Mouse (Mus musculus) C2C12 (cell line): Measurements from ENCODE around the gene Erp27.

Source experiments
- CEBPB ChIP-seq: IDR thresholded peaks from one replicate; pipeline ENCODE4 v1.6.1; 2011; ENCODE audit warnings: low read depth, mild to moderate bottlenecking, control low read depth, moderate library complexity
- CTCF ChIP-seq: IDR thresholded peaks from one replicate; pipeline ENCODE4 v1.5.1; 2011; ENCODE audit not compliant: control insufficient read depth, insufficient read depth, insufficient read length
- FOSL1 ChIP-seq: IDR thresholded peaks from one replicate; pipeline ENCODE4 v1.8.0; 2011; ENCODE audit warnings: mild to moderate bottlenecking, low read length; ENCODE audit not compliant: poor library complexity, insufficient read depth, severe bottlenecking
- MYOD1 ChIP-seq: IDR thresholded peaks from one replicate; pipeline ENCODE4 v1.6.1; 2011; ENCODE audit warnings: low read depth; ENCODE audit not compliant: control insufficient read depth, insufficient read length
- MYOG ChIP-seq: IDR thresholded peaks from one replicate; pipeline ENCODE4 v1.6.1; 2011; ENCODE audit not compliant: control insufficient read depth, insufficient read length; ENCODE audit errors: extremely low read depth
- USF1 ChIP-seq: IDR thresholded peaks from one replicate; pipeline ENCODE4 v1.6.1; 2011; ENCODE audit warnings: low read depth, mild to moderate bottlenecking, control low read depth, moderate library complexity

- TF ChIP-seq CTCF (no peak), FOSL1 (no peak), MYOD1 (no peak), MYOG (no peak), USF1 (no peak), CEBPB (no peak)
Observed at GRCm38 (mm10) chr6:136954192-136954591, 32.2 kb upstream of the Erp27 start.
